Mouse (Mus musculus) embryonic fibroblast, embryonic 13.5 days (primary cell): ENCODE results near the gene Btnl6. TPM values are rescaled to one million over a fixed set of nuclear protein-coding genes. Genes with fewer than 3 reads are reported as not detected.
"Not testable (repeated sequence)": the region's sequence is repeated elsewhere in the genome, so short reads cannot be mapped to it uniquely, and the experiment has no call there.

Source experiments
- H3K27ac ChIP-seq: 2 replicates; pipeline ENCODE4 v1.5.1; 2012; ENCODE audit warnings: low read length, control low read depth, inconsistent platforms; ENCODE audit not compliant: insufficient read depth
- H3K4me1 ChIP-seq: 2 replicates; pipeline ENCODE4 v1.6.1; 2011; ENCODE audit warnings: low read length; ENCODE audit not compliant: control insufficient read depth, insufficient read depth
- H3K4me3 ChIP-seq: 2 replicates; pipeline ENCODE4 v1.5.1; 2011; ENCODE audit warnings: mild to moderate bottlenecking, control low read depth, low read length; ENCODE audit not compliant: insufficient read depth
- CTCF ChIP-seq: IDR thresholded peaks from 2 replicates; pipeline ENCODE4 v1.5.1; 2011; ENCODE audit warnings: mild to moderate bottlenecking, control low read depth, low read length, moderate library complexity, borderline replicate concordance; ENCODE audit not compliant: insufficient read depth
- POLR2A ChIP-seq: IDR thresholded peaks from 2 replicates; pipeline ENCODE4 v1.6.1; 2011; ENCODE audit warnings: low read depth, mild to moderate bottlenecking, control low read depth, low read length, moderate library complexity
- polyA plus RNA-seq: library from polyadenylated mRNA; stranded (reverse); fragments of >200 nt; gene quantifications from 2 replicates; pipeline ENCODE4 v1.2.4, GENCODE M21; 2011; ENCODE audit warnings: low read depth; ENCODE audit not compliant: missing spikeins, insufficient read length

The Btnl6 gene
- polyA plus RNA-seq, 1 experiment = not detected

DNA sequence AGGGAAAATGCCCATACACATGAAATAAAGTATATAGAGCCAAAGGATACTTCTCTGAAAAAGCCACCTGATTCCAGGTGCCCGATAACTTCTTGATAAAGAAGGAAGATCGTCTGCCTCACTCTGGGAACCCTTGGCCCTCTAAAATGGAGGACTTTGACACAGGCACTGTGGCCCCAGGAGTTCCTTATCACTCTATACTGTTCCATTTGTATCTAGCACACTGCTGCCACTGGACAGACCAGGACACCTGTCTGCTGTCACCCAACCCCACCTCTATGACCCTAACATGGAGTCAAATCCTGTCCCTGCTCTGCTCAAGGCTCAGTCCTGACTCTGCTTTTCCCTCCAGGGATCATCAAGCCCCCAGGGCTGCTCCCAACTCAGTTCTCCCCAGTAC is 638 bp downstream of the Btnl6 start:
- Histone ChIP-seq H3K4me3 (no peak overlapping the region), H3K27ac (no peak overlapping the region), H3K4me1 (no peaks in the 10 kb centered on the region)
- TF ChIP-seq POLR2A = no peak
- TF ChIP-seq CTCF = no peak

DNA sequence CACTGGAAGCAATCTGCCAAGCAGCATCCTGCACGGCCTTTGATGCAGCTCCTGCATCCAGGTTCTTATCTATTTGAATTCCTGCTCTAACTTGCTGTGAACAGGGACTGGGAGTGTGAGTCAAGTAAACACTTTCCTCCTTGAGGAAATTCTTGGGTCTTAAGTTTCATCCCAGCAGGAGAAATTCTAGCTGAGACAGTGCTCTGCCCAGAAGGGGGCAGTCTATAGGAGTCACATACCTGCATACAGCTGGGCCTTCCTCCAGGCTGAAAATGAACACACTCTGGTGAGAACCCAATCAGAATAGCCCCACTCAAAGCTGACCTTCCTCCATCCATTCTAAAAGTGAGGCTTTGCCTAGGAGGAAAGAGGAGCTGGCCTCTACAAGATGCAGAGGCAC is 5.4 kb downstream of the Btnl6 start:
- not testable (repeated sequence) for H3K4me1 ChIP-seq, H3K4me3 ChIP-seq, H3K27ac ChIP-seq

GRCm38 (mm10) chr17:34507591-34507990 is 9.6 kb downstream of the Btnl6 start:
- Histone ChIP-seq H3K4me3 (no peak overlapping the region), H3K27ac (no peak overlapping the region), H3K4me1 (no peaks in the 10 kb centered on the region)
- no peak for TF ChIP-seq POLR2A
- TF ChIP-seq CTCF = no peak

DNA sequence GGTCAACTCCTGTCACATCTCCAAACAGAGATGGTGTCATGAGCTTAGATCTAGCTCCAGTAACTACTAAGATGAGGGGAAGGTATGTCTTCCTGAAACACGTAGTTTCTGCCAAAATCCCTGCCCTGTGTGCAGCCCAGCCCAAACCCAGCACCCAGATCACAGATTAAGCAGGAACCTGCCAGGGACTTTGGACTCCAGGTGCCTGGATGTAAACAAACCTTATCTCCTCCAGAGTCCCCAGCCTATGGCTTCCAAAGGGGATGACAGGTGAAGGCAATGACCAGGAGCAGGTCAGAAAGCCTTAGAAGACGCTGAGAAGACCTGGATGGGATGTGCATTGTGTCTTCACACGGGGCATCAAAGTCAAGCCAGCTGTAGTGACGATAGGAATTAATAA is 19.4 kb downstream of the Btnl6 start:
- H3K4me1 ChIP-seq, H3K27ac ChIP-seq, H3K4me3 ChIP-seq: not testable (repeated sequence)

- H3K27ac ChIP-seq, H3K4me1 ChIP-seq, H3K4me3 ChIP-seq: not testable (repeated sequence)
Observed at GRCm38 (mm10) chr17:34497319-34497718, 19.8 kb downstream of the Btnl6 start.

GRCm38 (mm10) chr17:34496539-34496938 is 20.6 kb downstream of the Btnl6 start:
- TF ChIP-seq CTCF (no peak), POLR2A (no peak)
- Histone ChIP-seq H3K4me3 (no peak overlapping the region), H3K4me1 (no peaks in the 10 kb centered on the region), H3K27ac (no peak overlapping the region)

DNA sequence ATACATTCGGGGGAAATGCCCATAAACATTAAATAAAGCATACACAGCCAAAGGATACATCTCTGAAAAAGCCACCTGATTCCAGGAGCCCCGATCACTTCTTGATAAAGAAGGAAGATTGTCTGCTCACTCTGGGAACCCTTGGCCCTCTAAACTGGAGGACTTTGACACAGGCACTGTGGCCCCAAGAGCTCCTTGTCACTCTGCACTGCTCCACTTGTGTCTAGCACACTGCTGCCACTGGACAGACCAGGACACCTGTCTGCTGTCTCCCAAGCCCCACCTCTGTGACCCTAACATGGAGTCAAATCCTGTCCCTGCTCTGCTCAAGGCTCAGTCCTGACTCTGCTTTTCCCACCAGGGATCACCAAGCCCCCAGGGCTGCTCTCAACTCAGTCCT is 22.0 kb downstream of the Btnl6 start:
- not testable (repeated sequence) for H3K27ac ChIP-seq, H3K4me1 ChIP-seq

DNA sequence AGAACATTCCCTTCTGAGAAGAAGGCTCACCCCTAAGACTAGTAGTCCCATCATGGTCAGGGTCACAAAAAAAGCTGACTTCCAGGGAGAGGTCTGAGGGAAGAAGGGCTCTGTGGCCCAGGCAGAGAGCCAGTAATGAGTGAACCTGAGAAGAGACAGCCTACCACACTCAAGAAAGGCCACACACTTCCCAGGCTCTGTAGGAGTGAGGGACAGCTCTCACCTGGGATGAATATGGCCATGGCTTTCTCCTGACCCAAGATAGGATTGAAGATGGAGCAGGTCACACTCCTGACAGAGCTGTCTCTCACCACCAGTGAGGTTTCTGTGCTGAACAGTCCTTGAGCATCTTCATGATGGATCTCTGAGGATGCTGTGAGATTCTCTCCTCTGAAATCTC is 24.4 kb downstream of the Btnl6 start:
- TF ChIP-seq POLR2A (no peak), CTCF (no peak)
- no peaks in the 10 kb centered on the region for H3K4me1 ChIP-seq
- no peak overlapping the region for H3K27ac ChIP-seq
- H3K4me3 ChIP-seq = no peak overlapping the region

More for the DNA sequence above, 22.0 kb downstream of the Btnl6 start:
- H3K4me3 ChIP-seq = not testable (repeated sequence)

- not testable (repeated sequence) for H3K27ac ChIP-seq, H3K4me3 ChIP-seq, H3K4me1 ChIP-seq
Observed at GRCm38 (mm10) chr17:34477238-34478013, 39.7 kb downstream of the Btnl6 start, which contains the start of gene Btnl4. TSS of gene Btnl4 (minus strand) at chr17:34477318.

- TF ChIP-seq POLR2A (no peak), CTCF (no peak)
- no peak overlapping the region for H3K27ac ChIP-seq
- H3K4me3 ChIP-seq = no peak overlapping the region
- H3K4me1 ChIP-seq = no peaks in the 10 kb centered on the region
Observed at GRCm38 (mm10) chr17:34476427-34476826, 40.7 kb downstream of the Btnl6 start.

- TF ChIP-seq CTCF = no peak
- no peak for TF ChIP-seq POLR2A
- Histone ChIP-seq H3K27ac (no peak overlapping the region), H3K4me1 (no peaks in the 10 kb centered on the region), H3K4me3 (no peak overlapping the region)
Observed at GRCm38 (mm10) chr17:34475060-34475459, 42.1 kb downstream of the Btnl6 start.
